Mouse (Mus musculus): ENCODE data around the gene Mpzl3. TPM values are rescaled to one million over a fixed set of nuclear protein-coding genes. Genes with fewer than 3 reads are reported as not detected.

Mpzl3 gene
- polyA plus RNA-seq (2015; fragmentation: Nextera tagmentation; extraction: Ambion mirVana): 1.2 TPM in 2 replicates

- H3K4me2 ChIP-seq: peak within 1 kb of the TSS; percentile 73
- under 1% methylated on average over 28 of the region's 33 CpGs for WGBS
- peaks cover 29% of the 10 kb centered on the region for H3K27me3 ChIP-seq (replicated peaks)
- H3K9me3 ChIP-seq: no peaks in the 10 kb centered on the region
- peak within 1 kb of the TSS; percentile 100 for H3K27ac ChIP-seq
- H3K4me3 ChIP-seq: peak within 1 kb of the TSS; percentile 88
- H3K4me1 ChIP-seq: peaks cover 6% of the 10 kb centered on the region
- peak; percentile 99 for ATAC-seq (replicated peaks)
- no peaks in the 10 kb centered on the region for H3K36me3 ChIP-seq (replicated peaks)
- peak within 1 kb of the TSS; percentile 71 for H3K9ac ChIP-seq
Measured at GRCm38 (mm10) chr9:45055082-45055713, at the start of gene Mpzl3. Gene Mpzl3, plus strand, starts transcription at chr9:45055186.

- 82% methylated on average over 12 of the region's 12 CpGs for WGBS
- no peak for ATAC-seq (replicated peaks)
- no peaks in the 10 kb centered on the region for H3K27me3 ChIP-seq (replicated peaks)
- H3K4me2 ChIP-seq: no peak overlapping the region
- no peak overlapping the region for H3K9ac ChIP-seq
- no peak overlapping the region for H3K4me3 ChIP-seq
- no peaks in the 10 kb centered on the region for H3K9me3 ChIP-seq
- H3K27ac ChIP-seq: no peak overlapping the region
- no peaks in the 10 kb centered on the region for H3K4me1 ChIP-seq
- no peaks in the 10 kb centered on the region for H3K36me3 ChIP-seq (replicated peaks)
Measured at GRCm38 (mm10) chr9:45007404-45007803, 47.6 kb upstream of the Mpzl3 start.

- H3K4me1 ChIP-seq: no peaks in the 10 kb centered on the region
- H3K27me3 ChIP-seq (replicated peaks): no peaks in the 10 kb centered on the region
- no peak overlapping the region for H3K9ac ChIP-seq
- H3K4me2 ChIP-seq: no peak overlapping the region
- no peak overlapping the region for H3K4me3 ChIP-seq
- H3K36me3 ChIP-seq (replicated peaks): no peaks in the 10 kb centered on the region
- no peaks in the 10 kb centered on the region for H3K9me3 ChIP-seq
- no peak overlapping the region for H3K27ac ChIP-seq
- WGBS: 53% methylated on average over 4 of the region's 4 CpGs
- no peak for ATAC-seq (replicated peaks)
Measured at GRCm38 (mm10) chr9:45008342-45008741, 46.6 kb upstream of the Mpzl3 start.

- H3K27me3 ChIP-seq (replicated peaks): no peaks in the 10 kb centered on the region
- no peaks in the 10 kb centered on the region for H3K36me3 ChIP-seq (replicated peaks)
- no peak within 1 kb of the TSS for H3K4me3 ChIP-seq
- no peaks in the 10 kb centered on the region for H3K9me3 ChIP-seq
- ATAC-seq (replicated peaks): no peak
- H3K27ac ChIP-seq: no peak within 1 kb of the TSS
- WGBS: 84% methylated on average over 19 of the region's 19 CpGs
- no peak within 1 kb of the TSS for H3K9ac ChIP-seq
- no peak within 1 kb of the TSS for H3K4me2 ChIP-seq
- no peaks in the 10 kb centered on the region for H3K4me1 ChIP-seq
Measured at GRCm38 (mm10) chr9:45009180-45010078, 45.6 kb upstream of the Mpzl3 start, which contains the start of gene Cd3e. Gene Cd3e, minus strand, starts transcription at chr9:45009627.

- ATAC-seq (replicated peaks): no peak
- no peaks in the 10 kb centered on the region for H3K4me1 ChIP-seq
- no peaks in the 10 kb centered on the region for H3K9me3 ChIP-seq
- 85% methylated on average over 4 of the region's 4 CpGs for WGBS
- H3K36me3 ChIP-seq (replicated peaks): no peaks in the 10 kb centered on the region
- no peak overlapping the region for H3K4me2 ChIP-seq
- no peaks in the 10 kb centered on the region for H3K27me3 ChIP-seq (replicated peaks)
- no peak overlapping the region for H3K4me3 ChIP-seq
- H3K9ac ChIP-seq: no peak overlapping the region
- no peak overlapping the region for H3K27ac ChIP-seq
Measured at GRCm38 (mm10) chr9:45010461-45010860, 44.5 kb upstream of the Mpzl3 start.

DNA sequence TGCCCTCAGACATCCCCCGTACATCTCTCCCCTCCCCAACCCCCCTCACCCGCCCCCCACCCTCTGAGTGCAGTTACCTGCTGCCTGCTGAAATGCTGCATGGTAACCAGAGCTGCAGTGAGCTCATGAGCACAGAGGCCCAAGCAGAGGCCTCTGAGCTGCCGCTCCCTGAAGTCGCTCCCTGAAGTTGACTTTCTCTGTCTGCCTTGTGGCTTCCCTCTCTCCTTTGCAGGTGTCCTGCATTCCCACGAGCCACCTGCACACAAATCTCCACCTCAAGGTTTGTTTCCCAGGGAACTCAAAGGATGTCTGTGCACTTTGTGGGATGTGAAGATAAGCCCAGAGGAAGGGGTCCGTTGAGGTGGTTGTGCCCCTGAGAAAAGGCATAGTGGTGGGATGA is 43.7 kb upstream of the Mpzl3 start:
- ATAC-seq (replicated peaks): no peak
- 44% methylated on average over 6 of the region's 6 CpGs for WGBS
- no peaks in the 10 kb centered on the region for H3K9me3 ChIP-seq

GRCm38 (mm10) chr9:45014879-45015278 is 40.1 kb upstream of the Mpzl3 start:
- H3K4me3 ChIP-seq: no peak overlapping the region
- H3K27ac ChIP-seq: no peak overlapping the region
- no peak overlapping the region for H3K4me2 ChIP-seq
- no peaks in the 10 kb centered on the region for H3K4me1 ChIP-seq
- ATAC-seq (replicated peaks): no peak
- H3K9ac ChIP-seq: no peak overlapping the region
- no peaks in the 10 kb centered on the region for H3K27me3 ChIP-seq (replicated peaks)
- WGBS: 35% methylated on average over 2 of the region's 2 CpGs
- H3K36me3 ChIP-seq (replicated peaks): no peaks in the 10 kb centered on the region
- no peaks in the 10 kb centered on the region for H3K9me3 ChIP-seq

More for the DNA sequence above, 43.7 kb upstream of the Mpzl3 start:
- Histone ChIP-seq H3K36me3 (replicated peaks) (no peaks in the 10 kb centered on the region), H3K27me3 (replicated peaks) (no peaks in the 10 kb centered on the region), H3K9ac (no peak overlapping the region), H3K4me1 (no peaks in the 10 kb centered on the region), H3K4me2 (no peak overlapping the region), H3K4me3 (no peak overlapping the region), H3K27ac (no peak overlapping the region)

DNA sequence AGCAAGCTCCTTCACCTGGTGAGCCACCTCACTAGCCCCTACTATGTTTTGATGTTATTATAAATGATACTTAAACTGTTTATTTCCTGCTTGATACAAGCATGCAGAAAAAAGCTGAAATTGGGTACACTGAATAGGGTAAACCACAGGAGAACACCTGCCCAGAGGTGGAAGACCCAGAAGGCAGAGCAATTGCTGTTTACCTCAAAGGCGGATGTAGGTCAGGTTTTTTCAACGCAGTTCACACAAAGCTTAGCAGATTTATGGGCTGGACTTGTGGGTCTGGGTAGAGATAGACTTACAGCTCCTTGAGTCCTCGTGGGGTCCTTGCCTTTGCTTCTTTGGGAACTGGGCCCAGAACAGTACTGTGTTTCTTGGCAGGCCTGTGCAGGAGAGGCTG is 39.1 kb upstream of the Mpzl3 start:
- Histone ChIP-seq H3K9me3 (no peaks in the 10 kb centered on the region), H3K4me3 (no peak overlapping the region), H3K9ac (no peak overlapping the region), H3K4me2 (no peak overlapping the region), H3K27me3 (replicated peaks) (no peaks in the 10 kb centered on the region), H3K27ac (no peak overlapping the region), H3K36me3 (replicated peaks) (no peaks in the 10 kb centered on the region), H3K4me1 (no peaks in the 10 kb centered on the region)
- 75% methylated on average over 3 of the region's 3 CpGs for WGBS
- no peak for ATAC-seq (replicated peaks)

GRCm38 (mm10) chr9:45018031-45018430 is 37.0 kb upstream of the Mpzl3 start:
- whole genome bisulfite sequencing: 86% methylated on average over 11 of the region's 11 CpGs
- H3K9me3 ChIP-seq: no peaks in the 10 kb centered on the region
- no peak overlapping the region for H3K4me3 ChIP-seq
- no peaks in the 10 kb centered on the region for H3K4me1 ChIP-seq
- no peaks in the 10 kb centered on the region; the same call in 1 of the 2 replicates for H3K27me3 ChIP-seq (replicated peaks)
- no peak overlapping the region for H3K4me2 ChIP-seq
- no peaks in the 10 kb centered on the region for H3K36me3 ChIP-seq (replicated peaks)
- no peak overlapping the region for H3K9ac ChIP-seq
- no peak overlapping the region for H3K27ac ChIP-seq
- no peak for ATAC-seq (replicated peaks)

DNA sequence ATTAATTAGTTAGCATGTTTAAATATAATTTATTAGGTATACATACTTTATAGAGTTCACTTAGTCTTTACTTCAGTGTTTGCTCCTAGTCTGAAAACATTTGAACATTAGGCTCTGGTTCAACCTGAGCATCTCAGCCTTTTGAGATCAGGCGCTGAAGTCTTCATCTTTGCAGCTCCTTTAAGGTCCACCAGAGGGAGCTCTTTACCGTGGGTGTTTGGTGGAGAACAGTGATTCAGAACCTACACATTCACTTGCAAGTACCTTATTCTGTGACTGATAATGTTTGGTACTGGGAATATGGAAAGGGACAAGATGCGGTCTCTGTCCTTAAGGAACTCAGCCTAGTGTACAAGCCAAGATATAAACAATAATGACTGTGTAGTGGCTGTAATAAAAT is 32.2 kb upstream of the Mpzl3 start:
- Histone ChIP-seq H3K36me3 (replicated peaks) (no peaks in the 10 kb centered on the region), H3K4me2 (no peak overlapping the region)

DNA sequence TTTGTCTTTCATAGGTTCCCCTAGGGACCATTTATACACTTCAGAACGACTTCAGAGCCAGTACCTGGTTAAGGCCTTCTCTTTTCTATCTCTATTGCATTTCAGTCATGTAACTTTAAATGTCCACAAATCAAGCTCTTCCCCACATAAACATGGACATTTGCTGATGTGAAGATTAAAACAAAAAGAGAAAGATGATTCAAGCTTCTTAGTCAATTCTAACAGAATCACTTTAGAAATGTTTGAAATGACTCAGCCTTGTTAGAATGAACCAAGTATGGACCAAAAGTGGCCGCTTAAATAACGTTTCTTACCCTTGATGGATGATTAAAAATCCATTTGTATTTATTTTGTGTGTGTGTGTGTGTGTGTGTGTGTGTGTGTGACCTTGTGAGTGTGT is 31.3 kb upstream of the Mpzl3 start:
- Histone ChIP-seq H3K36me3 (replicated peaks) (no peaks in the 10 kb centered on the region), H3K27ac (no peak overlapping the region), H3K27me3 (replicated peaks) (no peaks in the 10 kb centered on the region; the same call in 1 of the 2 replicates), H3K4me3 (no peak overlapping the region), H3K4me2 (no peak overlapping the region), H3K4me1 (no peaks in the 10 kb centered on the region), H3K9me3 (no peaks in the 10 kb centered on the region), H3K9ac (no peak overlapping the region)
- no peak for ATAC-seq (replicated peaks)
- 59% methylated on average over 3 of the region's 3 CpGs for WGBS

More for the DNA sequence above, 32.2 kb upstream of the Mpzl3 start:
- 16% methylated on average over 3 of the region's 3 CpGs for WGBS
- Histone ChIP-seq H3K4me3 (no peak overlapping the region), H3K9ac (no peak overlapping the region), H3K4me1 (no peaks in the 10 kb centered on the region), H3K9me3 (no peaks in the 10 kb centered on the region), H3K27me3 (replicated peaks) (no peaks in the 10 kb centered on the region; the same call in 1 of the 2 replicates), H3K27ac (no peak overlapping the region)
- ATAC-seq (replicated peaks): no peak

- H3K27ac ChIP-seq: no peak overlapping the region
- no peaks in the 10 kb centered on the region for H3K9me3 ChIP-seq
- no peak overlapping the region for H3K4me2 ChIP-seq
- 83% methylated on average over 2 of the region's 2 CpGs for WGBS
- H3K4me3 ChIP-seq: no peak overlapping the region
- no peaks in the 10 kb centered on the region for H3K4me1 ChIP-seq
- H3K27me3 ChIP-seq (replicated peaks): no peaks in the 10 kb centered on the region; the same call in 1 of the 2 replicates
- H3K9ac ChIP-seq: no peak overlapping the region
- H3K36me3 ChIP-seq (replicated peaks): no peaks in the 10 kb centered on the region
- no peak for ATAC-seq (replicated peaks)
Measured at GRCm38 (mm10) chr9:45024187-45024586, 30.8 kb upstream of the Mpzl3 start.
